Mouse (Mus musculus) forebrain, embryonic 14.5 days (tissue): ENCODE measurements at regions not wholly inside any gene's neighbourhood (a gene's known extent, or its start where the extent isn't known, plus 50 kb on each side); places are given as distances from the start of the nearest gene placed in this dataset.
A peak's percentile ranks its signal among the peaks of the same experiment; 100 is the strongest.

Source experiments
- ATAC-seq: fragments of 200-750 bp; cut with Nextera tagmentation; 2 replicates; pipeline ENCODE4 v1.8.0; 2017; ENCODE audit warnings: mild to moderate bottlenecking, moderate library complexity
- DNase-seq: peaks from one replicate; pipeline ENCODE4 v3.0.0-alpha.2; 2015; ENCODE audit warnings: low spot score
- H3K27ac ChIP-seq: fragments of 300-500 bp; sonication (generic); 2 replicates; pipeline ENCODE4 v1.5.1; 2014; ENCODE audit warnings: low read depth, mild to moderate bottlenecking, control low read depth, low read length, moderate library complexity
- H3K27me3 ChIP-seq: fragments of 300-500 bp; sonication (generic); replicated peaks from 2 replicates; pipeline ENCODE4 v1.6.1; 2014; ENCODE audit warnings: low read length, control low read depth, mixed read lengths; ENCODE audit not compliant: control insufficient read depth, insufficient read depth
- H3K36me3 ChIP-seq: fragments of 300-500 bp; sonication (generic); 2 replicates; pipeline ENCODE4 v1.6.1; 2014; ENCODE audit warnings: low read length, control low read depth; ENCODE audit not compliant: control insufficient read depth, insufficient read depth
- H3K4me1 ChIP-seq: fragments of 300-500 bp; sonication (generic); 2 replicates; pipeline ENCODE4 v1.6.1; 2014; ENCODE audit warnings: antibody characterized with exemption, low read length, control low read depth; ENCODE audit not compliant: control insufficient read depth, insufficient read depth
- H3K4me2 ChIP-seq: fragments of 300-500 bp; sonication (generic); 2 replicates; pipeline ENCODE4 v1.6.1; 2014; ENCODE audit warnings: mild to moderate bottlenecking, control low read depth, low read length
- H3K4me3 ChIP-seq: fragments of 300-500 bp; sonication (generic); 2 replicates; pipeline ENCODE4 v1.5.1; 2014; ENCODE audit warnings: low read depth, low read length, control low read depth
- H3K9ac ChIP-seq: fragments of 300-500 bp; sonication (generic); 2 replicates; pipeline ENCODE4 v1.6.1; 2014; ENCODE audit warnings: mild to moderate bottlenecking, low read length, control low read depth, moderate library complexity
- H3K9me3 ChIP-seq: fragments of 300-500 bp; sonication (generic); replicated peaks from 2 replicates; pipeline ENCODE4 v1.6.1; 2016; ENCODE audit warnings: low read length, control low read depth, mixed read lengths; ENCODE audit not compliant: control insufficient read depth
- WGBS: fragments of 180-500 bp; shearing (Covaris S2); extraction: QIAGEN DNeasy Blood & Tissue Kit; methylation state at CpG from one replicate; pipeline ENCODE4 v1.1.7; 2014; 5-methylcytosine and 5-hydroxymethylcytosine counted together

- ATAC-seq (no peak), DNase-seq (no peak)
- Histone ChIP-seq H3K9me3 (no peaks in the 10 kb centered on the region), H3K4me2 (no peak overlapping the region), H3K36me3 (no peaks in the 10 kb centered on the region), H3K27me3 (no peaks in the 10 kb centered on the region), H3K4me1 (no peaks in the 10 kb centered on the region), H3K27ac (no peak overlapping the region), H3K4me3 (no peak overlapping the region), H3K9ac (no peak overlapping the region)
- 87% methylated on average over 5 of the region's 5 CpGs for WGBS
These were observed 160.9 kb downstream of the Fndc1 start for GRCm38 (mm10) chr17:7666207-7666606.

- Histone ChIP-seq H3K27me3 (no peaks in the 10 kb centered on the region), H3K4me3 (no peak overlapping the region), H3K36me3 (no peaks in the 10 kb centered on the region), H3K9ac (no peak overlapping the region), H3K9me3 (no peaks in the 10 kb centered on the region), H3K4me1 (no peaks in the 10 kb centered on the region), H3K4me2 (no peak overlapping the region), H3K27ac (no peak overlapping the region)
- no peak for DNase-seq
- WGBS: 49% methylated on average over 3 of the region's 3 CpGs
- no peak for ATAC-seq
These were observed 161.4 kb downstream of the Fndc1 start for GRCm38 (mm10) chr17:7665686-7666085.

GRCm38 (mm10) chr17:7663896-7664880 lies 162.9 kb downstream of the Fndc1 start:
- no peaks in the 10 kb centered on the region for H3K36me3 ChIP-seq
- DNase-seq (no peak), ATAC-seq (no peak)
- H3K9ac ChIP-seq: no peak overlapping the region
- 83% methylated on average over 7 of the region's 7 CpGs for WGBS
- H3K4me3 ChIP-seq: no peak overlapping the region
- no peak overlapping the region for H3K4me2 ChIP-seq
- no peak overlapping the region for H3K27ac ChIP-seq
- H3K9me3 ChIP-seq: no peaks in the 10 kb centered on the region
- H3K27me3 ChIP-seq: no peaks in the 10 kb centered on the region
- no peaks in the 10 kb centered on the region for H3K4me1 ChIP-seq

GRCm38 (mm10) chr17:7656503-7656902 lies 170.6 kb downstream of the Fndc1 start:
- no peaks in the 10 kb centered on the region for H3K27me3 ChIP-seq
- no peaks in the 10 kb centered on the region for H3K36me3 ChIP-seq
- 49% methylated on average over 1 of the region's 1 CpGs for WGBS
- no peak overlapping the region for H3K4me2 ChIP-seq
- H3K9me3 ChIP-seq: no peaks in the 10 kb centered on the region
- ATAC-seq (no peak), DNase-seq (no peak)
- no peak overlapping the region for H3K4me3 ChIP-seq
- H3K9ac ChIP-seq: no peak overlapping the region
- H3K4me1 ChIP-seq: no peaks in the 10 kb centered on the region
- no peak overlapping the region for H3K27ac ChIP-seq

- Histone ChIP-seq H3K9ac (no peak overlapping the region), H3K4me1 (no peaks in the 10 kb centered on the region), H3K36me3 (no peaks in the 10 kb centered on the region), H3K27me3 (no peaks in the 10 kb centered on the region), H3K4me3 (no peak overlapping the region), H3K4me2 (no peak overlapping the region), H3K9me3 (no peaks in the 10 kb centered on the region), H3K27ac (no peak overlapping the region)
- ATAC-seq (no peak), DNase-seq (no peak)
- 87% methylated on average over 6 of the region's 6 CpGs for WGBS
These were observed 171.1 kb downstream of the Fndc1 start for GRCm38 (mm10) chr17:7655966-7656365.

- Histone ChIP-seq H3K36me3 (no peaks in the 10 kb centered on the region), H3K4me2 (no peak overlapping the region), H3K9me3 (no peaks in the 10 kb centered on the region), H3K4me1 (no peaks in the 10 kb centered on the region), H3K27me3 (no peaks in the 10 kb centered on the region), H3K9ac (no peak overlapping the region), H3K27ac (no peak overlapping the region), H3K4me3 (no peak overlapping the region)
- WGBS: 72% methylated on average over 7 of the region's 7 CpGs
- no peak for DNase-seq
- ATAC-seq: no peak
These were observed 173.0 kb downstream of the Fndc1 start for GRCm38 (mm10) chr17:7654064-7654564.

GRCm38 (mm10) chr17:7652037-7652436 lies 175.1 kb downstream of the Fndc1 start:
- ATAC-seq: no peak
- Histone ChIP-seq H3K4me1 (no peaks in the 10 kb centered on the region), H3K9ac (no peak overlapping the region), H3K9me3 (no peaks in the 10 kb centered on the region), H3K4me3 (no peak overlapping the region), H3K27ac (no peak overlapping the region), H3K36me3 (no peaks in the 10 kb centered on the region), H3K27me3 (no peaks in the 10 kb centered on the region), H3K4me2 (no peak overlapping the region)
- peak; percentile 8 for DNase-seq
- WGBS: 100% methylated on average over 1 of the region's 1 CpGs

GRCm38 (mm10) chr17:7650417-7650816 lies 176.7 kb downstream of the Fndc1 start:
- no peak overlapping the region for H3K9ac ChIP-seq
- no peak for ATAC-seq
- 86% methylated on average over 4 of the region's 4 CpGs for WGBS
- no peaks in the 10 kb centered on the region for H3K36me3 ChIP-seq
- no peaks in the 10 kb centered on the region for H3K27me3 ChIP-seq
- no peak overlapping the region for H3K27ac ChIP-seq
- no peak overlapping the region for H3K4me2 ChIP-seq
- no peaks in the 10 kb centered on the region for H3K4me1 ChIP-seq
- no peaks in the 10 kb centered on the region for H3K9me3 ChIP-seq
- H3K4me3 ChIP-seq: no peak overlapping the region
- no peak for DNase-seq

GRCm38 (mm10) chr17:7644857-7645481 lies 182.1 kb downstream of the Fndc1 start:
- WGBS: 57% methylated on average over 9 of the region's 9 CpGs
- peak; percentile 1 for DNase-seq

More at GRCm38 (mm10) chr17:7644857-7645481, 182.1 kb downstream of the Fndc1 start:
- no peak for ATAC-seq
- no peak overlapping the region for H3K4me3 ChIP-seq
- no peaks in the 10 kb centered on the region for H3K36me3 ChIP-seq
- H3K27ac ChIP-seq: no peak overlapping the region
- peaks cover 6% of the 10 kb centered on the region for H3K4me1 ChIP-seq
- no peaks in the 10 kb centered on the region for H3K9me3 ChIP-seq
- H3K4me2 ChIP-seq: no peak overlapping the region
- H3K9ac ChIP-seq: no peak overlapping the region
- H3K27me3 ChIP-seq: no peaks in the 10 kb centered on the region
